Mouse (Mus musculus) heart, postnatal 0 days (tissue): ENCODE results near the gene Ppp1r8. TPM values are rescaled to one million over a fixed set of nuclear protein-coding genes. Genes with fewer than 3 reads are reported as not detected.

Experiments
- ATAC-seq: fragments of 200-750 bp; cut with Nextera tagmentation; 2 replicates; pipeline ENCODE4 v1.8.0; 2017; ENCODE audit warnings: low read depth, moderate number of reproducible peaks, moderate library complexity; ENCODE audit not compliant: insufficient read depth
- DNase-seq: peaks from one replicate; pipeline ENCODE4 v3.0.0-alpha.2; 2016; ENCODE audit warnings: low spot score
- H3K27ac ChIP-seq: fragments of 300-500 bp; sonication (generic); 2 replicates; pipeline ENCODE4 v1.5.1; 2014; ENCODE audit warnings: low read depth, mild to moderate bottlenecking
- H3K27me3 ChIP-seq: fragments of 300-500 bp; sonication (generic); 2 replicates; pipeline ENCODE4 v1.6.1; 2014; ENCODE audit warnings: low read length, mixed read lengths; ENCODE audit not compliant: control insufficient read depth, insufficient read depth
- H3K36me3 ChIP-seq: fragments of 300-500 bp; sonication (generic); replicated peaks from 2 replicates; pipeline ENCODE4 v1.6.1; 2014; ENCODE audit warnings: low read length, mixed read lengths; ENCODE audit not compliant: control insufficient read depth, insufficient read depth
- H3K4me1 ChIP-seq: fragments of 300-500 bp; sonication (generic); 2 replicates; pipeline ENCODE4 v1.6.1; 2014; ENCODE audit warnings: antibody characterized with exemption; ENCODE audit not compliant: control insufficient read depth, insufficient read depth
- H3K4me2 ChIP-seq: fragments of 300-500 bp; sonication (generic); 2 replicates; pipeline ENCODE4 v1.6.1; 2014; ENCODE audit warnings: low read depth, mild to moderate bottlenecking, low read length, moderate library complexity
- H3K4me3 ChIP-seq: fragments of 300-500 bp; sonication (generic); 2 replicates; pipeline ENCODE4 v1.5.1; 2014; ENCODE audit warnings: low read depth, low read length
- H3K9ac ChIP-seq: fragments of 300-500 bp; sonication (generic); replicated peaks from 2 replicates; pipeline ENCODE4 v1.6.1; 2014; ENCODE audit warnings: low read depth, low read length, mixed read lengths
- H3K9me3 ChIP-seq: fragments of 300-500 bp; sonication (generic); replicated peaks from 2 replicates; pipeline ENCODE4 v1.6.1; 2016; ENCODE audit warnings: low read length; ENCODE audit not compliant: control insufficient read depth
- CTCF ChIP-seq: IDR thresholded peaks from 2 replicates; pipeline ENCODE4 v1.5.1; 2016; ENCODE audit warnings: antibody characterized with exemption, control low read depth, low read depth
- EP300 ChIP-seq: IDR thresholded peaks from 2 replicates; pipeline ENCODE4 v1.6.1; 2016; ENCODE audit warnings: antibody characterized with exemption, low read depth
- WGBS: fragments of 180-500 bp; shearing (Covaris S2); extraction: QIAGEN DNeasy Blood & Tissue Kit; methylation state at CpG from one replicate; pipeline ENCODE4 v1.1.7; 2014; 5-methylcytosine and 5-hydroxymethylcytosine counted together
- polyA plus RNA-seq: library from polyadenylated mRNA; unstranded; fragments of >200 nt; fragmentation: Nextera tagmentation; extraction: Ambion mirVana; gene quantifications from 2 replicates; pipeline ENCODE4 v1.2.1, GENCODE M21; 2015
- total RNA-seq: library from RNA; depleted of rRNA; stranded (reverse); fragments of >200 nt; gene quantifications from 2 replicates; pipeline ENCODE4 v1.2.3, GENCODE M21; 2014; ENCODE audit warnings: low replicate concordance

Ppp1r8 gene
- total and polyA plus RNA-seq, 2 experiments from 2014 or later: 17.3 to 46.2 TPM

GRCm38 (mm10) chr4:132874363-132875097 is 31.6 kb upstream of the Ppp1r8 start:
- H3K4me1 ChIP-seq: 0 out of 2 replicates have a peak, but pooled peaks cover 6% of the 10 kb centered on the region
- TF ChIP-seq EP300 (no peak), CTCF (no peak)
- no peak overlapping the region for H3K4me2 ChIP-seq
- ATAC-seq: no peak
- no peaks in the 10 kb centered on the region for H3K27me3 ChIP-seq
- peaks cover 19% of the 10 kb centered on the region for H3K36me3 ChIP-seq
- H3K9ac ChIP-seq: no peak overlapping the region
- no peak for DNase-seq
- peak overlapping the region; percentile 49; the same call in 1 of the 2 replicates for H3K27ac ChIP-seq
- WGBS: 70% methylated on average over 7 of the region's 7 CpGs
- no peaks in the 10 kb centered on the region for H3K9me3 ChIP-seq
- no peak overlapping the region for H3K4me3 ChIP-seq

- Histone ChIP-seq H3K9ac (no peak overlapping the region), H3K27me3 (no peaks in the 10 kb centered on the region), H3K27ac (peak overlapping the region; percentile 49), H3K4me3 (no peak overlapping the region), H3K9me3 (no peaks in the 10 kb centered on the region), H3K4me2 (no peak overlapping the region), H3K4me1 (0 out of 2 replicates have a peak, but pooled peaks cover 6% of the 10 kb centered on the region), H3K36me3 (peaks cover 26% of the 10 kb centered on the region)
- WGBS: 38% methylated on average over 11 of the region's 11 CpGs
- TF ChIP-seq CTCF: no peak
- TF ChIP-seq EP300: no peak
- DNase-seq (peak; percentile 40), ATAC-seq (peak; percentile 69)
These were observed 30.8 kb upstream of the Ppp1r8 start for GRCm38 (mm10) chr4:132873481-132874362.

GRCm38 (mm10) chr4:132871116-132871515 is 28.1 kb upstream of the Ppp1r8 start:
- H3K27ac ChIP-seq: no peak overlapping the region
- H3K4me2 ChIP-seq: no peak overlapping the region
- 0 out of 2 replicates have a peak, but pooled peaks cover 6% of the 10 kb centered on the region for H3K4me1 ChIP-seq
- DNase-seq: no peak
- H3K36me3 ChIP-seq: peaks cover 52% of the 10 kb centered on the region
- WGBS: 90% methylated on average over 3 of the region's 3 CpGs
- no peak overlapping the region for H3K9ac ChIP-seq
- no peak overlapping the region for H3K4me3 ChIP-seq
- no peak for TF ChIP-seq CTCF
- TF ChIP-seq EP300: no peak
- no peak for ATAC-seq
- no peaks in the 10 kb centered on the region for H3K27me3 ChIP-seq
- H3K9me3 ChIP-seq: no peaks in the 10 kb centered on the region

DNA sequence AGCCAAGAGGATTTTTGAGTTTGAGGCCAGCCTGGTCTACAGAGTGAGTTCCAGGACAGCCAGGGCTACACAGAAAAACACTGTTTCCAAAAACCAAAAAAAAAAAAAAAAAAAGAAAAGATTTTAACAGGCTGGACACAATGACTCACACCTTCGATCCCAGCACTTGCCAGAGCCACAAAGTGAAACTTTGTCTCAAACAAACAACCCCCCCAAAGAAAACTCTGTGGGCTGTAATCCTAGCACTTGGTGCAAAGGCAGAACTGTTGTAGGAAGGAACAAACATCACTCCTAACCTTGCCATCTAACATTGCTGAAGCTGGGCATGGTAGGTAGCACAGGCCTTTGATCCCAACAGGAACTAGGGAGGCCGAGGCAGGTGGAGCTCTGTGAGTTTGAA is 21.9 kb upstream of the Ppp1r8 start:
- H3K4me1 ChIP-seq: no peaks in the 10 kb centered on the region
- H3K9me3 ChIP-seq: no peaks in the 10 kb centered on the region
- peaks cover 90% of the 10 kb centered on the region for H3K36me3 ChIP-seq
- no peaks in the 10 kb centered on the region for H3K27me3 ChIP-seq
- no peak overlapping the region for H3K4me3 ChIP-seq
- TF ChIP-seq EP300 (no peak), CTCF (no peak)
- no peak overlapping the region for H3K9ac ChIP-seq
- DNase-seq (no peak), ATAC-seq (no peak)
- H3K4me2 ChIP-seq: no peak overlapping the region
- no peak overlapping the region for H3K27ac ChIP-seq
- 89% methylated on average over 2 of the region's 2 CpGs for WGBS

- ATAC-seq: no peak
- no peak for TF ChIP-seq CTCF
- no peak for TF ChIP-seq EP300
- no peak for DNase-seq
These were observed 20.0 kb upstream of the Ppp1r8 start for GRCm38 (mm10) chr4:132863012-132863411.

More at GRCm38 (mm10) chr4:132863012-132863411, 20.0 kb upstream of the Ppp1r8 start:
- Histone ChIP-seq H3K27ac (no peak overlapping the region), H3K9ac (no peak overlapping the region), H3K27me3 (no peaks in the 10 kb centered on the region), H3K4me1 (no peaks in the 10 kb centered on the region), H3K4me2 (no peak overlapping the region), H3K4me3 (no peak overlapping the region), H3K9me3 (no peaks in the 10 kb centered on the region), H3K36me3 (peaks cover 90% of the 10 kb centered on the region)
- WGBS: 94% methylated on average over 13 of the region's 13 CpGs
